Mouse (Mus musculus) lung, postnatal 0 days (tissue): Measurements from ENCODE around the gene Twsg1.

Experiments used
- CTCF ChIP-seq: IDR thresholded peaks from 2 replicates; pipeline ENCODE4 v1.5.1; 2016; ENCODE audit warnings: antibody characterized with exemption, mild to moderate bottlenecking
- EP300 ChIP-seq: IDR thresholded peaks from 2 replicates; pipeline ENCODE4 v1.6.1; 2016; ENCODE audit warnings: antibody characterized with exemption, mild to moderate bottlenecking, control low read depth

DNA sequence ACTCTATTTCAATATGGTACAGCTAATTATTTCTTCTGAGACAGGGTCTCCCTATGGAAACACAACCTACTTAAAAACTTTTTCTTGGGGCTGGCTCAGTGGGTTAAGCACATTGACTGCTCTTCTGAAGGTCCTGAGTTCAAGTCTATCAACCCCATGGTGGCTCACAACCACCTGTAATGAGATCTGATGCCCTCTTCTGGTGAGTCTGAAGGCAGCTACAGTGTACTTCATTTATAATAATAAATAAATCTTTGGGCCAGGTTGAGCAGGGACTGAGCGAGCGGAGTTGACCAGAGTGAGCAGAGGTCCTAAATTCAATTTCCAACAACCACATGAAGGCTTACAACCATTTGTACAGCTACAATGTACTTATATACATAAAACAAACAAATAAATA is 11.2 kb upstream of the Twsg1 start:
- TF ChIP-seq CTCF (peak; percentile 28; the same call in 1 of the 2 replicates), EP300 (no peak)
